15 mouse cellular contexts compared by ENCODE assay signal in genomic region chr17:25755086-25755485, GRCm38 (mm10). TPM values are rescaled to one million over a fixed set of nuclear protein-coding genes. Genes with fewer than 3 reads are reported as not detected.
"Had no signal": no experiment of that assay in that cellular context is flagged by ENCODE, and none has a peak within 500 bp of the region (broad histone marks: within the 10 kb centered on the region; RNA-seq: fewer than 3 reads in every experiment).

No protein-coding gene starts in this region.

- H3K4me3 ChIP-seq: intestine, embryonic 15.5 days; kidney, embryonic 15.5 days; limb, embryonic 12.5 days; midbrain, embryonic 12.5 days had no signal

- H3K36me3 ChIP-seq: intestine, embryonic 15.5 days; kidney, embryonic 15.5 days; limb, embryonic 12.5 days; midbrain, embryonic 12.5 days had no signal

- H3K27me3 ChIP-seq: intestine, embryonic 15.5 days; kidney, embryonic 15.5 days; limb, embryonic 12.5 days had no signal

- ATAC-seq: midbrain, embryonic 16.5 days had no signal

- H3K9ac ChIP-seq: intestine, embryonic 15.5 days; kidney, embryonic 15.5 days; limb, embryonic 12.5 days; liver, embryonic 14.5 days; midbrain, embryonic 12.5 days had no signal

- H3K9me3 ChIP-seq: intestine, embryonic 15.5 days; kidney, embryonic 15.5 days; limb, embryonic 12.5 days; midbrain, embryonic 12.5 days had no signal

- H3K27ac ChIP-seq: intestine, embryonic 15.5 days; kidney, embryonic 15.5 days; limb, embryonic 12.5 days; liver, embryonic 14.5 days; midbrain, embryonic 12.5 days had no signal

- DNase-seq: kidney, adult 18-20 months; kidney, postnatal 14 days; lung, adult 18-20 months; thymus, adult 2 months; thymus, postnatal 25 days had no signal

- H3K4me2 ChIP-seq: intestine, embryonic 15.5 days; kidney, embryonic 15.5 days; limb, embryonic 12.5 days; midbrain, embryonic 12.5 days had no signal

- H3K4me1 ChIP-seq: midbrain, embryonic 12.5 days had no signal

RNA-seq across cellular contexts. Expression of gene Msln, which starts 0.9 kb away (rescaled TPM):
- total RNA-seq: megakaryocyte-erythroid progenitor cell, adult 5-6 weeks had no signal
- polyA plus RNA-seq: limb, embryonic 12.5 days had no signal

RNA-seq across cellular contexts. Expression of gene Mslnl, which starts 19.2 kb away (rescaled TPM):
- total RNA-seq: left cerebral cortex, postnatal 10 days; liver, adult 2 months; megakaryocyte-erythroid progenitor cell, adult 5-6 weeks; neutrophil, adult 5-6 weeks had no signal
- polyA plus RNA-seq: intestine, embryonic 15.5 days; limb, embryonic 12.5 days; liver, adult 2 months; liver, embryonic 14.5 days; midbrain, embryonic 12.5 days; midbrain, embryonic 16.5 days had no signal
